Mouse (Mus musculus) spleen, postnatal 36 days (tissue): ENCODE results near the gene Mad1l1.

Source experiments
- DNase-seq, 2 experiments: peaks; one replicate each; pipeline ENCODE4 v3.0.0; 2022; ENCODE audit warnings: low spot score in 2 of 2, mixed read lengths in 1 of 2

The Mad1l1 gene

DNA sequence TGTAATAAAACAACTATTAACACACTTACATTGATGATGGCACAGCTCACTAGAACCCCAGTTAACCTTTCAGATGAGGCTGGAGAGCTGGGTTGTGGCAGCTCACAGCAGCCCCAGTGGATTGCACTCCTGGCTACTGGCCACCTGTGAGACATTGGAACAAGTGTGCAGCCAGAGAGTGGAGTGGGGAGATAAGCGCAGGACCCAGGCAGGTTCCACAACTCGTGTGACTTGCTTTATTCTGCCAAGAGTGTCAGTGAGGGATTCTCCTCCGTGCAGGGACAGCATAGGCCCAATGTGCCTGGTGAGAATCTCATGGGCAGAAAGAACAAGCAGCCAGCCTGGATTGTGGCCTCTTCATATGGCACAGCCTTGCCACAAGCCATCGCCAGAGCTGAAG lies 180.0 kb downstream of the Mad1l1 start:
- DNase-seq, result no peak

DNA sequence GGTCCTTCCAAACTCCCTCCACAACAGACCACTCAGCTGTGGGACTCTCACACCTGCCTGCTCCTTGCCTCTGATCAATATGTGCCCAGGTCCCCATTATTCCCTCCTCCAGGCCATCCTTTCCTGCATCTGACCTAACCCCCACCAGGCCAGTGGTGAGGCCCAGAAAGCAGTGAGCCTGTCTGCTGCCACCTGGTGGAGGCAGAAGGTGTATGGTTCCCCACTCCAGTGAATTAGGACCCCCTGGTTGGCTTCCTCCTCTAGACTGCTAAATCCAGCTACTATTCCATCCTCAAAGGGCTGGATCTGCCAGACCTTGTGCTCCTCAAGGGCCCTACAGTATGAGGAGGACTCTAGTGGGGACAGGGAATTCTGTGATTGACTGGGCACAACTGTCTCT lies 181.1 kb downstream of the Mad1l1 start:
- peak in 1 of 2 experiments; percentile 3 for DNase-seq

DNA sequence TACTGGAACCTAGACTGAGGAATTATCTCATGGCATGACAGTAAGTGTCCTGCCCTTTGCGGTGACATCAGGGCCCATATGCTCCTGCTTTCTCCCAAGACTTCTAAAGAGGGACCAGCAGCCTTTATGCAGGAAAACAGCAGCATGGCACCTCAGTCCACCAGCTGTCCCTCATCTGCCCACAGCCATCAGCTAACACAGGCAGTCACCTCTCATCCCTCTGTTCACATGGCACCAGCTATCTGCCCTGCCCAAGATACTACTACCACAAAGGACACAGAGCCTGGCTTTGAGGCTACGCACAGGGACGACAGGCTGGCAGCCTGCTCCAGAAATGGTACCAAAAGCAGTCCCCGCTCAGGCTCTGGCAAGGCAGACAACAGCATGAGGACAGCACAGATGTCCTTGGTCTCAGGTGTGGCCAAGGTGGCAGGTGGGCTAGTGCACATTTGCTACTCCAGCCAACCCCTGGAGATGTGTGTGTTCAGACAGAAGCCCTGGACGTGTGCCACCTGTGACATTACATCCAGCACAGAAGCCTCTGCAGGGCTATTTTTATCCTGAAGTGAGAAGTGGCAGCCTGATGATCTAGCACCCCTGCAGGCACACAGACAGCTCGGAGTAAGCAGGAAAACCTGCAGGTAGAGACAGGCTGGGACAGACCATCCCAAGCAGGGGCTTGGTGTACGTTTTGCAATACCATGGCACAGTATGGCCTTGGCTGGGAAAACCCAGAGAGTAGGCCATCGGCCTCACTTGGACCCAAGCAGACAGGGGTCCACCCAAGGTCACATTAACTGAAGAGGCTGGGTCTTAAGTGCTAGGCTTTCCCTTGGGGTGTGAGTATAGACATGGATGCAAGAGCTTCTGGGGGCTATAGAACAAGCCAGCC lies 185.4 kb downstream of the Mad1l1 start:
- no peak for DNase-seq

DNA sequence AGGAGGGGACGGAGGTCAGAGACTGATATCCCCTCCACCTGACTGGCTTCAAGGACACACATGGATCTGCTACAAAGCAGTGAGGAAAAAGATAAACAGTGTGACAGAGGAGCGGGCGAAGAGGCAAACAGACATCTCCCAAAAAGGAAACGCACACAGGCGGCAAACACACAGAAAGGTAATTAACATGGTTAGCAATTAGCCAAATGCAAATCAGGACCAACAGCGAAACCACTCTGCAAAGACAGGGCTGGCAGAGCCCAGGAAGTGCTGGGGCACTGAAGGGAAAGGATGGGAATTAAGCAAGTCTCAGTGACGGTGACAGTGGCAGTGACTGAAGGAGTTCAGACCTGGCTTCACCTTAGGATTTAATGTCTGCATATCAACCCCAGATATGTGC lies 187.3 kb downstream of the Mad1l1 start:
- no peak for DNase-seq

DNA sequence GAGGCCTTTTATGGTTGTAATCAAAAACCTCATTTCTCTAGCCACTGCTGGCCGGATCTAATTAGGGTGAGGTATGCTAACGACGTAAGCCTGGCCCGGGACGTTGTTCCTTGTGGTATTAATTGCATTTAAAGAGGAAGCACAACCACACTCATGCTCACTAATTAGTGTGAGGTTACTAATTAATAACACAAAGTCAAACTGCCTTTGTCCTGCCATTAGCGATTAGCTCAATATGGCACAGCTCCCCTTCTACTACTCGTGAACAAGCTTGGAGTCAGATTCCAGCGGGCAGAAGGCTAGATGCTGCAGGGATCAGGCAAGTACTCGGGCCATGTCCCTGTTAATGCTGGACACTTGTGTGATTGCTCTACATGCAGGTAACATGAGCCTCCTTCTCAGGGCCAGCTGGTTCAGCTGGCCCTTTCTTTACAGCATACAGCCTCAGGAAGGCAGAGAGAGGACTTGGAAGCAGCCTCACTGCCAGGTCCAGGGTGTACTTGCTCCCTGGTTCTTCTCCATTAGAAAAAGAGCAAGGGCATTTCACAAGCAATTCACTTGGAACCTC lies 192.9 kb downstream of the Mad1l1 start:
- no peak for DNase-seq

DNA sequence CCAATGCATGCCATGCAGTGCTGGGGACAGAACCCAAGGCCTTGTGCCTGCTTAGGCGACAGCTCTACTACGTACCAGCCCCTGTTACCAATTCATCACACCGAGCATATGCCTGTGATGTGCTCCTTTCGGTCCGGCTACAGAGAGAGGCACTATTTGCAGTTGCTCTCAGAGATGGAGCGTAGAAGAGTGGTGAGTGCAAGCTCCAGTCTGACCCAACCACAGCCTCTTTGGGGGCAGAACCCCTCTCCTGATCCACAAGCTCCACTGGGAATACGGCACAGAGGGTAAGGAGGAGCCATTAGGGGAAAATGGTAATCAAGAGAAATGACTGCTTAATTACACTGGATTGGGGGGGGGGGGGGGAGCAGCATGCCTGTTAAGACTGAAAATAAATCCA lies 193.4 kb downstream of the Mad1l1 start:
- DNase-seq, result no peak

DNA sequence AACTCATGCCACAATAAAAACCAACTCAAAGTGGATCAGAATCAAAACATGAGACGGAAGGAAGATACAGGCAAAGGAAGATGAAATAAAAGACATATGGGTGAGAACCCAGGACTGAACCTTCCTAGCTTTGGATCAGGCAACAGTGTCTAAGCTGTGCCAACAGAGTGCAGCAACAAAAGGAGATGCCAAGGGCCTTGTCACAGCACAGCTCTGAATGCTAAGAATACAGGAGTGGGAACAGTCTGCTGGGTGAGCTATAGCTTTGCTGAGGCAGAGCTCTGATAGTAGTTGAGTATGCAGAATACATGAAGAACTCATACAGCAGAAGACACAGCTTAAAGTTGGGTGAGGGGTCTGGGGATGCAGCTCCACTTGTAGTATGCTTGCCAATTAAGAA lies 196.7 kb downstream of the Mad1l1 start:
- no peak for DNase-seq

DNA sequence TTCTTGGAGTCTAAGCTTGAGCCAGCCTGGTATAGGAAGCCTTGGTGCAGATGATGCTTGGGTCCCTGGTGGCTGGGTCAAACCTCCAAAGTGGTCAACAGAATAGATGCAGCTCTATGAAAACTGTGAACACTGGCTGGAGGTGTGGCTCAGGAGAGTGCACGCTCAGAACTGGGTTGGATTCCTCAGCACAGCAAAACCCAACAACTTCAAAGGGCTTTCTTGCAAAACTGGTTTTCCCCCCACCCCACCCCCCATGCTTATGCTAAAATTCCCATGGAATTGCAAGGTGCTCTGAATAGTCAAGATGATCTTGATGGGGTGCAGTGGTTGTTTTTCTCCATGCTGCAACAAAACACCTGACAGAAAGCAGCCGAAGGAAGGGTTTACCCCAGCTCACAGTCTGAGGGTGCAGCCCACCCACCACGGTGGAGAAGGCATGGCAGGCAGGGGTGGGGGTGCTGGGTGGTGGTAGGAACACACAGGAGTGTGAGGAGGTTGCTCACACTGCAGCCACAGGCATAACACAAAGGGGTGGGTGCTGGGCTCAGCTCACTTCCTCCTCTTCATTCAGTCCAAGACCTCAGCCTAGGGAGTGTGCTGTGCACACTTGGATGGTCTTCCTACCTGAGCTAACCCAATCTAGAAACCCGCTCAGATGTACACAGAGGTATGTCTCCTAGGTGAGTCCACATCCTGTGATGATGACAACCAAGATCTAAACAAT lies 197.5 kb downstream of the Mad1l1 start:
- no peak for DNase-seq

DNA sequence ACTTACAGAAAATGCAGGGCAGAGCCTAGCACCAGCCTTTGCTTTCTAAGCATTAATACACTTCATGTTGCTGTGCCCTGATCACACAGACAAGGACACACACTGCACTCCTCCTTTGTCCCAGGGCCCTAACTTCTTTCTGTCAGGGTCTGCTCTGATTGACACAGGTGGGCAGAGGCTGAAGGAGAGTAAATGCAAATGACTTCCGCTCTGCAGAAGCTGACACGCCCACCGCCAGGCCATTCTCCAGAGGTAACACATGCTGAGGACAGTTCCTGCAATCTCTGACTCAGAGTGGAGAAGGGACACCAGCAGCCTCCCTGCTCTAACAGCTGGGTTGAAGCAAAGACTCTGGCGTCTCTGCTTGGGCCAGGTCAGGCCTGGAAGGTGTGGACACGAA lies 198.2 kb downstream of the Mad1l1 start:
- DNase-seq, result no peak

DNA sequence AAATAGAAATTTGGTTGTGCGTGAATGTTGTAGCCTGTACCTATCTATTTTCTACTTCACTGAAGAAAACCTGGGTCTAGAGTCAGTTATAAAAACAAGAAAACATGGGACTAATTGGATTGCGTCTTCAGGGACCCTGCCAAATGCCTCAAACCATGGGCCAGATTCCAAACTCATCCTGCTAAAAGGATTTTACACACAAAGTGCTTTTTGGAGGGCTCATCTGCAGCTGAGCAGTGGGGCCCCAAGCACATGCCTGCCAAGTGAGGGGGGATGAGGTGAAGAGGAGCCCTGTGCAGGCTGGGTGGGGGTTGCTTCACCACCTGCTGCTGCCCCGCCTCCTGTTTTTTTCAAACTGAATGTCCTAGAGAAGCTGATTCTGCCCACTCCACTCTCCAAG lies 199.4 kb downstream of the Mad1l1 start:
- DNase-seq, result no peak

DNA sequence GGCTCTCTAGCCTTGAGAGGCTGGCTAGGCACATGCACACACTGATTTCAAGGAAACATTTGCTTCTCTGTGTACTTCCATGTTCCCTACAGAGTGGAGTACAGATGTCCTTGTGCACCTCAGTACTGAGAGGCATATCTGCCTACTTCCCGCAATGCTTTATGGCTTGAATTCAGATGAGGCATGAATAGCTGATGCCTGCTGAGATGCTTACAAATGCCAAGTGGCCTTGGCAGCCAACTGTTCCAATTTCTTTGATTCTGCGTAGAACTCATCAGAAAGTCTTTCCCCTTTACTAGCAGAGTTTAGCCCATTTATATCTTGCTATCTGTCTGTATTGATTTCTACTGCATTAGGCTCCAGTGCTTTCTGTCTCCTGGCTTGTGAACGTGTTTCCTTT lies 202.4 kb downstream of the Mad1l1 start:
- DNase-seq, result no peak

DNA sequence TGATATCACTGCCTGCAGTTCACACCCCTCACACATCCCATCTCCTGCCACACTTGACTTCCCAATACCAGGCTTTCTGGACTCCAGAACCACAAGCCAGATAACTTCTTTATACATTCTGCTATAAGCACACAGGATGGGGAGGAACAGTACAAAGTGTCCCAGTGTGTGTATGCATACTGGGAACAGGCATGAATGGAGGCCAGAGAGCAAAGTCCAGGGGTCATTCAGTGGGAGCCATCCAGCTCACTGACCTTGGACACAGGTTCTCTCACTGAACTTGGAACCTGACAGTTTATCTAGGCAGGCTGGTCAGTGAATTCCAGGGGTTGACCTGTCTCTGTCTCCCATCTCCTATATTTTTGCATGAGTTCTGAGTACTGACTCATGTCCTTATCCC lies 203.4 kb downstream of the Mad1l1 start:
- DNase-seq, result no peak

DNA sequence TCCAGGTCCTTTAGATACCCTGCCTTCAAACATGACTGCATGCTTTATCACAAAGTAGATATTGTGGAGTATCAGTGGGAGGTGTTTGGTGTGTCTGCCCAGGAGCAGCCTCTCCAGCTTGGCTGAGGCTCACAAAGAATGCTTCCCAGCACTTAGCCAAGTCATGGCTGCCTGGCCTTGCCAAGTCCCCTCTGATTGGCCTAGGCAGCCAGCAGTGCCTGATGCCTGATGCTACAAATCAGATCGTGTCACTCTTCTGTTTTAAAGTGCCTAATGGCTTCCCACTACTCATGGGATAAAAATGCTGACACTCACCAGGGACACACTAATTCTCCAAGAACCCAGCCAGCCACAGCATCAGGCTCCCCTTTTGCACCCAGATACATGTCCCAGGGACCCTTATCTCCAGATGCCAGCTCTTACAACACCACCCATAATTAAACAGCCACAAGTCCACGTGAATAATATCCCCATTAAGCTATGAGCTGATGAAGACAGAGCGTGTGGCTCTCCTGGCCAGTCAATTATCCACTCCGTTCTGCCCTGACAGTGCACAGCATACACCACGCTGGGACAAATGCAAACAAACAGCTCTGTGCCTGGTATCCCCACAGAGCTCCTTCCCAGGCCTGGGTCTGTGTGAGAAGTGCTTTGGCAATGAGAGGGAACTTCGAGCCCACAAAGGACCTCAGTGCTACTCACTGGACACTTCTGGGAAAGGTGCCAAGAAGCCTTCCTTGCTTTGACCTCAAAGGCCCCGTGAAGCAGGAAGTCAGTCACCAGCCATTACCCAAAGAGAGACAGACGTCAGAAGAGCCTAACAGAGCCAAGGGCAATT lies 205.7 kb downstream of the Mad1l1 start:
- peak; percentile 32 to 49 for DNase-seq

DNA sequence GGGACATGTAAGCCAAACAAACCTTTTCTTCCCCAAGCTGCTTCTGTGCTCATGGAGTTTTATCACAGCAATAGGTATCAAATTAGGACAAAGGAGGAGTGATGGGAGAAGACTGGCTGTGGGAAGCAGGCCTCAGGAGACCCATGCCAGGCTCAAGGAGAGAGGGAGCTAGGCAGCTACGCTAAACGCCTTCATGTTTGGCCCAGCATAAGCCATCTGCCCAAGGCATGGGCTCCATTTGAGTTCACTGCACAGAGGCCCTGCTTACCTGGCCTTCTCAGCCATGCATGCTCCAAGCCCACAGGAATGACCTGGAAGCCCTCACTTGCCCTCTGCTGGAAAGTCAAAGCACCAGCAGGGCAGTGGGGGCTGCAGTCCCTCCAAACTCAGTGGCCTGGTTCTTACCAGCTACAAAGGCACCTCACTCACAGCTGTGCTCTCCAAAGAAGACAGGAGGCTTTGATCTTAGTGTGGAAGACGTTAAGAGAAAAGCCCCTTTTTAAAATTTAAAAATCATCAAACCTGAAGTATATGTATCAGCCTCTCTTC lies 206.8 kb downstream of the Mad1l1 start:
- DNase-seq, result no peak

DNA sequence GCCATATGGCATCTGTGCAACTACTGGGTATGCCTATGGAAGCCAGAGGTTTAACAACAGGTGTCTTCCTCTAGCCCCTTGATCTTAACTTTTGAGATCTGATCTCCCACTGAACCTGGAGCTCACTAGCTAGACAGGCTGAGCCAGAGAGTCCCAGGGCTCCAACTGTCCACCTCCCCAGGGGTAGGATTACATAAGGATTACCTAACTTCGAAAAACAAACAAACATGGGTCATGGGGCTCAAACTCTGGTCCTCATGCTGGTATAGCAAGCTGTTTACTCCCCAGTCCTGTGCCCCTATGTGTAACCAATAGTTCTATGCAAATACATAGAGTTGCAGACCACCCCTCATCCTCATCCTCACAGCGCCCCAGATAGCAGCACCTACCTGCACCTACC lies 208.1 kb downstream of the Mad1l1 start:
- DNase-seq, result no peak

DNA sequence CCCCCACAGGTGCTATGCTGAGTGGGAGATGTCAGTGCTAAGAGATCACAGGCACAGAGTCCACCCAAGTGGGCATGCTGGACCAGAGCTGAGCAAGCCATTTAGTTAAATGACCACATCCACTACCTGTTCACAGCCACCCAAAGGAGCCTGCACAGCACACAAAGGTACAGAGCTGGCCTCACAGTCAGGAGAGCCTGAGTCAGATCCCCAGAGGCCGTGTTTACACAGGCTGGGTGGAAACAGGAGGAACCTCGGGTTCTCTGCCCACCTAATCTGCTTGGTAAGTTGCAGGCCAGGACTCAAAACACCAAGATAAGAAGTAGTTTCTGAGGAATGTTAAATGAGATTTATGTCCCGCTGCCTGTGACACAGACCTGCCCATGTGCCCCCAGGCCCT lies 211.3 kb downstream of the Mad1l1 start:
- no peak for DNase-seq

DNA sequence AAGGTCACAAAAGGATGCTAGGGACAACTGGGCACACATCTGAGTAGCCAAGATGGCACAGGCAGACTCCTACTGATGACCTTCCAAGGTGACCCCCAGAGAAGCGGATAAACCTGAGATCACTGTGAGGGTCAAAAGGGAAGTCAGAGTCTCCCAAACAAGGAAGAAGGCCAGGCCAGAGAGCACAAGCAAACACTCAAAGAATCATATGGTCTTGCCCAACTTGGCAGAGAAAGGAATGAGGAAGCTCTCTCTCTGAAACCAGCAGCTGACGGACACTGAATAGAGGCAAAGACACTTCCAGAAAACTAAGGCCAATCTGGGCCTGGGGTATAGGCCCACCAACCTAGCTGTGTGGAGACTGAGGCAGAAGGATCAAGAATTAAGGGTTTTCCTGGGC lies 213.4 kb downstream of the Mad1l1 start:
- peak in 1 of 2 experiments; percentile 30 for DNase-seq

DNA sequence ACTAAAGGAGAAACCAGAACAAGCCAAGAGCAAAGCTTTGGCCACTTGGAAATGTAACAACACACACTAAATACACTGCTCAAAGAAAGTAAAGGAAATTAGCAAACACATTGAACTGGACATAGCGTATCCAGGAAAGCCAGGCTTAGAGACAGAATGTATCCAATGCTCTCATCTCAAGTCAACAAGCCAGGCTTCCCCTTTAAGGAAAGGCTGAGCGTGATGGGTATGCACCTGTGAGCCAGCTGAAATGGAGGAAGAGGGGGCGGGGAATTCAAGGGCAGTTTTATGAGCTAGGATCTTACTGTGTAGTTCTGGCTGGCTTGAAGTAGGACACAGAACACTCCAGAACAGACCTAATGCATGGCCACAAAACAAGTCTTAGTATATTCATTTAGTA lies 215.3 kb downstream of the Mad1l1 start:
- DNase-seq, result no peak

DNA sequence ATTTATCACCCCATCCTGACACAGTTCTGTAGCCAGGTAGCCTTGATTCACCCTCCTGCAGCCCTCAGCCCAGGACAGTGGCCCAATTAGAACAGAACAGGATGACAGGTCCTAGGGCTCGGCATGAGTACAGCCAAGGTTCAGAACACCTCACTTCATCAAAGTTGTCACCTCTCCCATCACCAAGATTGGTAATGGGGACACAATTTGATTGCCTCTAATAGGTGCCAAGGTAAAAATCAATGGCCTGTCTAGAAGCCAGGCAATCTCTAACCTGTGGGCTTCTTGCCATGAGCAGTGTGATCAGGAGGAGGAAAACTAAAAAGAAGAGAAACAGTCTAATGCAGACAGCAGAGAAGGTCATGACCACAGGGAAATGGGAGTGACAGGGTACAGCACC lies 216.5 kb downstream of the Mad1l1 start:
- no peak for DNase-seq

DNA sequence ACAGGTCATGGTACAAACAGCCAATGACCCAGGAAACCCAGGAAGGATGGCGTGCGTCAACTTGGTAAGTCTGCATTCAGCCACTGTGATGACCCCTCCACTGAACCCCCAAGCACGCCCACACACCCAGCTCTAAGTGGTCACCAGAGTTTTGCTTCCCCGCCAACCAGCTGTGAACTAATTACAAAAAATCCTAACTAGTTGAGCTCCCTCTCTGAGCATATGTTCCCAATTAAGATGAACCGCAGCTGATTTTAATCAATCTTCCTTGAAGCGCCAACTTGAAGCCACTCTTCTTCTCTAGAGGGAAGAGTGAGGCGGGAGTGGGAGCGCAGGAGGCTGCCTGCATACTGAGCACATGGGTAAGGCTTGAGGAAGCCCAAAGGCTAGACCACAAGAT lies 218.6 kb downstream of the Mad1l1 start:
- DNase-seq, result no peak

DNA sequence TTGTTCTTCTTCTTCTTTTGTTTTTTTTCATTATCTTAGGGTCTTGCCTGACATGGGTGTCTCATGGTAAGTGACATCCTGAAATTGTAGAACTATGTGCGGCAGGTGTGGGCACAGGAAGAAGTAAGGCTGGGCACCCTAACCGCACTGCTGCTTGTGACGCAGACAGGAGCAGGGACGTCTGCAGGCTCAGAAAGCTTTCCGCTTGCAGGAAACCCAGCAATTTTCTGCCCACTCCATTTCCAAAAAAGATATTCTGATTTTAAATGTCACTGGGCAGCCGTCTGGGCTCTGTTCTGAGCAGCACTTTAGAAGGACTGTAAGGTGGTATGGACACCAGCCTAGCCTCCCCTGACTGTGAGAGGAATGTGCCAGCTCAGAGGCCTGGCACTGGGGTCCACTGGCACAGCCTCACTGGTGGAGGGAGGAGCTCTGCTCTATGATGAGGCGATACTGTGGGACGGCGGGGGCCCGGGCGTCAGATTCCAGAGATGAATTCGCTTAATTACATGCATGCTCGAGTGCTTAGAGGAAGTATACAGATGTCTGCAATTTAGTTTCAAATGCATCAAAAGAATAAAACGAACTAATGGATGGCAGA lies 219.8 kb downstream of the Mad1l1 start:
- no peak for DNase-seq
